In genomic region chr7:127677077-127677476, GRCm38 (mm10) we compare ENCODE assay signal across 8 mouse cellular contexts. TPM values are rescaled to one million over a fixed set of nuclear protein-coding genes. Genes with fewer than 3 reads are reported as not detected.
DNase-seq lines count a peak whose midpoint lies in the region; ATAC-seq and TF ChIP-seq lines count a peak whose summit lies in the region.

No protein-coding gene starts in this region.

- no peaks in the 10 kb centered on the region for H3K4me1 ChIP-seq in hindbrain, embryonic 11.5 days (replicated peaks; ENCODE audit: control insufficient read depth, insufficient read depth, low read length)
- H3K4me1 ChIP-seq in hindbrain, embryonic 16.5 days (ENCODE audit: control insufficient read depth, insufficient read depth, low read depth, low read length), result no peaks in the 10 kb centered on the region
- 0 out of 2 replicates have a peak, but pooled peaks cover 4% of the 10 kb centered on the region for H3K4me1 ChIP-seq in liver, postnatal 0 days (ENCODE audit: insufficient read depth)

- H3K9me3 ChIP-seq in hindbrain, embryonic 11.5 days (ENCODE audit: control insufficient read depth, low read length), result no peaks in the 10 kb centered on the region
- H3K9me3 ChIP-seq in hindbrain, embryonic 16.5 days (ENCODE audit: control insufficient read depth, low read length), result no peaks in the 10 kb centered on the region
- H3K9me3 ChIP-seq in liver, postnatal 0 days (ENCODE audit: low read length), result no peaks in the 10 kb centered on the region

- DNase-seq in hindbrain, embryonic 11.5 days (ENCODE audit: low spot score), result peak; percentile 70
- DNase-seq in WW6 (ENCODE audit: low read depth, low spot score), result peak; percentile 57
- DNase-seq in embryo, embryonic 10.5 days (ENCODE audit: low spot score), result peak; percentile 64
- DNase-seq in liver, postnatal 0 days, result peak; percentile 80
- peak; percentile 47 to 67 for DNase-seq in spleen, postnatal 14 days (ENCODE audit: low spot score in 2 of 2)
- no peak for DNase-seq in urinary bladder, postnatal 4 days (ENCODE audit: low spot score in 2 of 2)

- no peaks in the 10 kb centered on the region for H3K79me3 ChIP-seq in C2C12 (ENCODE audit: low read depth)

- H3K36me3 ChIP-seq in hindbrain, embryonic 11.5 days (ENCODE audit: control insufficient read depth, insufficient read depth, low read length), result no peaks in the 10 kb centered on the region
- peaks cover 2% of the 10 kb centered on the region; the same call in 1 of the 2 replicates for H3K36me3 ChIP-seq in hindbrain, embryonic 16.5 days (ENCODE audit: control insufficient read depth, insufficient read depth, low read length)
- H3K36me3 ChIP-seq in C2C12 (ENCODE audit: control insufficient read depth, insufficient read depth), result no peaks in the 10 kb centered on the region
- H3K36me3 ChIP-seq in liver, postnatal 0 days (replicated peaks; ENCODE audit: insufficient read depth, low read length), result no peaks in the 10 kb centered on the region

- no peak overlapping the region for H3K9ac ChIP-seq in hindbrain, embryonic 11.5 days (ENCODE audit: low read depth, low read length)
- H3K9ac ChIP-seq in hindbrain, embryonic 16.5 days (ENCODE audit: low read depth, low read length), result no peak overlapping the region
- H3K9ac ChIP-seq in liver, postnatal 0 days (replicated peaks), result no peak overlapping the region

- H3K4me2 ChIP-seq in hindbrain, embryonic 11.5 days (replicated peaks; ENCODE audit: low read depth, low read length), result no peak overlapping the region
- H3K4me2 ChIP-seq in hindbrain, embryonic 16.5 days (ENCODE audit: low read length), result no peak overlapping the region
- H3K4me2 ChIP-seq in liver, postnatal 0 days (ENCODE audit: low read depth, low read length), result no peak overlapping the region

- no peaks in the 10 kb centered on the region for H3K27me3 ChIP-seq in hindbrain, embryonic 11.5 days (ENCODE audit: control insufficient read depth, insufficient read depth, low read length)
- no peaks in the 10 kb centered on the region for H3K27me3 ChIP-seq in hindbrain, embryonic 16.5 days (replicated peaks; ENCODE audit: control insufficient read depth, insufficient read depth, low read length)
- no peaks in the 10 kb centered on the region for H3K27me3 ChIP-seq in C2C12 (ENCODE audit: control insufficient read depth, insufficient read depth, insufficient read length)
- H3K27me3 ChIP-seq in liver, postnatal 0 days (ENCODE audit: insufficient read depth, low read length), result no peaks in the 10 kb centered on the region

- peak; percentile 63 for TF ChIP-seq CTCF in C2C12 (IDR thresholded peaks at IDR 0.05; ENCODE audit: control insufficient read depth, insufficient read depth, insufficient read length)
- TF ChIP-seq CTCF in liver, postnatal 0 days (IDR thresholded peaks at IDR 0.05; ENCODE audit: low read depth), result peak; percentile 92

- no peak overlapping the region for H3K4me3 ChIP-seq in hindbrain, embryonic 11.5 days (ENCODE audit: low read depth, low read length)
- H3K4me3 ChIP-seq in hindbrain, embryonic 16.5 days (ENCODE audit: low read length), result no peak overlapping the region
- H3K4me3 ChIP-seq in C2C12 (ENCODE audit: insufficient read depth, poor library complexity, severe bottlenecking), result no peak overlapping the region
- no peak overlapping the region for H3K4me3 ChIP-seq in liver, postnatal 0 days (ENCODE audit: low read depth, low read length)

- H3K79me2 ChIP-seq in C2C12 (ENCODE audit: control insufficient read depth, insufficient read depth), result no peaks in the 10 kb centered on the region

- H3ac ChIP-seq in C2C12 (ENCODE audit: control insufficient read depth, insufficient read length, low read depth), result no peak overlapping the region

- no peak for ATAC-seq in hindbrain, embryonic 11.5 days (ENCODE audit: low FRiP score)
- no peak for ATAC-seq in hindbrain, embryonic 16.5 days
- ATAC-seq in liver, postnatal 0 days, result no peak

- no peak overlapping the region for H3K27ac ChIP-seq in hindbrain, embryonic 11.5 days (ENCODE audit: low read depth, low read length)
- no peak overlapping the region for H3K27ac ChIP-seq in hindbrain, embryonic 16.5 days (ENCODE audit: low read depth, low read length)
- H3K27ac ChIP-seq in liver, postnatal 0 days (ENCODE audit: low read depth), result no peak overlapping the region

- WGBS in hindbrain, embryonic 11.5 days, result 72% methylated on average over 6 of the region's 6 CpGs
- WGBS in hindbrain, embryonic 16.5 days, result 70% methylated on average over 6 of the region's 6 CpGs
- WGBS in liver, postnatal 0 days (ENCODE audit: insufficient replicate concordance), result 55% methylated on average over 6 of the region's 6 CpGs

- no peak for TF ChIP-seq EP300 in liver, postnatal 0 days (IDR thresholded peaks at IDR 0.05; ENCODE audit: low read depth)

TF ChIP-seq in C2C12, 6 proteins besides CTCF, POLR2A, EP300 and RAD21:
- TF ChIP-seq USF1 (IDR thresholded peaks at IDR 0.05; ENCODE audit: low read depth) (no peak), MYOD1 (IDR thresholded peaks at IDR 0.05; ENCODE audit: control insufficient read depth, insufficient read length, low read depth) (no peak), MAX (IDR thresholded peaks at IDR 0.05) (no peak), FOSL1 (IDR thresholded peaks at IDR 0.05; ENCODE audit: insufficient read depth, low read length, poor library complexity, severe bottlenecking) (no peak), CEBPB (IDR thresholded peaks at IDR 0.05; ENCODE audit: low read depth) (no peak), MYOG (IDR thresholded peaks at IDR 0.05; ENCODE audit: control insufficient read depth, extremely low read depth, insufficient read length) (no peak)

RNA-seq across cellular contexts. Expression of gene Bcl7c, which starts 31.7 kb away (rescaled TPM):
- polyA plus RNA-seq in hindbrain, embryonic 11.5 days (2014; fragmentation: Nextera tagmentation; extraction: Ambion mirVana), result 58.4 and 61.5 TPM in 2 replicates
- 39.5 and 41.9 TPM in 2 replicates for polyA plus RNA-seq in hindbrain, embryonic 16.5 days (2015; fragmentation: Nextera tagmentation; extraction: Ambion mirVana)
- 132 TPM for polyA plus RNA-seq in C2C12 (2012; fragmentation: generic; extraction: Trizol)
- 20.1 and 26.5 TPM in 2 replicates for polyA plus RNA-seq in liver, postnatal 0 days (2015; fragmentation: Nextera tagmentation; extraction: Ambion mirVana)

RNA-seq across cellular contexts. Expression of gene Ctf1, which starts 35.5 kb away (rescaled TPM):
- polyA plus RNA-seq in hindbrain, embryonic 11.5 days (2014; fragmentation: Nextera tagmentation; extraction: Ambion mirVana), result 6.8 and 9.2 TPM in 2 replicates
- polyA plus RNA-seq in hindbrain, embryonic 16.5 days (2015; fragmentation: Nextera tagmentation; extraction: Ambion mirVana), result 3.4 and 4.9 TPM in 2 replicates
- 9.2 TPM for polyA plus RNA-seq in C2C12 (2012; fragmentation: generic; extraction: Trizol)
- 7.9 and 10.0 TPM in 2 replicates for polyA plus RNA-seq in liver, postnatal 0 days (2015; fragmentation: Nextera tagmentation; extraction: Ambion mirVana)

RNA-seq across cellular contexts. Expression of gene Ctf2, which starts 54.9 kb away (rescaled TPM):
- polyA plus RNA-seq in hindbrain, embryonic 11.5 days (2014; fragmentation: Nextera tagmentation; extraction: Ambion mirVana), result 0.15 and 0.22 TPM in 2 replicates
- polyA plus RNA-seq in hindbrain, embryonic 16.5 days (2015; fragmentation: Nextera tagmentation; extraction: Ambion mirVana), result 0.15 and 0.20 TPM in 2 replicates
- 0.13 TPM for polyA plus RNA-seq in C2C12 (2012; fragmentation: generic; extraction: Trizol)
- polyA plus RNA-seq in liver, postnatal 0 days (2015; fragmentation: Nextera tagmentation; extraction: Ambion mirVana), result not detected in 2 replicates

Comparison
In these comparisons a context has a peak if more than half of its experiments do, and no peak if none do; other contexts are left out.
1. DNase-seq: peak in hindbrain, embryonic 11.5 days (single experiment), WW6 (single experiment), embryo, embryonic 10.5 days (single experiment), liver, postnatal 0 days (single experiment) and spleen, postnatal 14 days (2 of 2); none in urinary bladder, postnatal 4 days (0 of 2).